Mouse (Mus musculus): ENCODE measurements at regions not wholly inside any gene's neighbourhood (a gene's known extent, or its start where the extent isn't known, plus 50 kb on each side); places are given as distances from the start of the nearest gene placed in this dataset.
A peak's percentile ranks its signal among the peaks of the same experiment; 100 is the strongest.

- H3K36me3 ChIP-seq (ENCODE audit: insufficient read depth, low read length) = no peaks in the 10 kb centered on the region
- ATAC-seq (no peak), DNase-seq (ENCODE audit: low spot score) (no peak)
- no peaks in the 10 kb centered on the region for H3K4me1 ChIP-seq (ENCODE audit: insufficient read depth, low read length)
- no peak overlapping the region for H3K4me3 ChIP-seq (ENCODE audit: low read length)
- 65% methylated on average over 4 of the region's 4 CpGs for WGBS
- no peak for TF ChIP-seq CTCF (IDR thresholded peaks at IDR 0.05; ENCODE audit: low read depth)
- no peak overlapping the region for H3K27ac ChIP-seq
- no peak overlapping the region for H3K9ac ChIP-seq (replicated peaks; ENCODE audit: low read length)
- H3K27me3 ChIP-seq (ENCODE audit: insufficient read depth, low read length) = no peaks in the 10 kb centered on the region
- no peaks in the 10 kb centered on the region for H3K9me3 ChIP-seq (ENCODE audit: low read length)
- no peak overlapping the region for H3K4me2 ChIP-seq (ENCODE audit: low read depth, low read length)
These were observed 91.5 kb upstream of the Plxnc1 start for GRCm38 (mm10) chr10:95036043-95036697.

GRCm38 (mm10) chr10:95035371-95035770 lies 90.7 kb upstream of the Plxnc1 start:
- DNase-seq (ENCODE audit: low spot score) (peak; percentile 69), ATAC-seq (0 out of 2 replicates have a peak, but pooled peaks have one; percentile 29)
- Histone ChIP-seq H3K27me3 (ENCODE audit: insufficient read depth, low read length) (no peaks in the 10 kb centered on the region), H3K4me2 (ENCODE audit: low read depth, low read length) (no peak overlapping the region), H3K9me3 (ENCODE audit: low read length) (no peaks in the 10 kb centered on the region), H3K36me3 (ENCODE audit: insufficient read depth, low read length) (no peaks in the 10 kb centered on the region), H3K9ac (replicated peaks; ENCODE audit: low read length) (no peak overlapping the region), H3K4me3 (ENCODE audit: low read length) (no peak overlapping the region), H3K27ac (no peak overlapping the region), H3K4me1 (ENCODE audit: insufficient read depth, low read length) (no peaks in the 10 kb centered on the region)
- no peak for TF ChIP-seq CTCF (IDR thresholded peaks at IDR 0.05; ENCODE audit: low read depth)
- 24% methylated on average over 3 of the region's 3 CpGs for WGBS

GRCm38 (mm10) chr10:95034566-95034965 lies 89.9 kb upstream of the Plxnc1 start:
- 73% methylated on average over 5 of the region's 5 CpGs for WGBS
- H3K4me3 ChIP-seq (ENCODE audit: low read length) = no peak overlapping the region

GRCm38 (mm10) chr10:95032760-95033716 lies 88.4 kb upstream of the Plxnc1 start:
- DNase-seq (ENCODE audit: low spot score) (peak; percentile 75), ATAC-seq (peak; percentile 67; the same call in 1 of the 2 replicates)
- Histone ChIP-seq H3K4me1 (ENCODE audit: insufficient read depth, low read length) (no peaks in the 10 kb centered on the region), H3K4me3 (ENCODE audit: low read length) (no peak overlapping the region), H3K9me3 (ENCODE audit: low read length) (no peaks in the 10 kb centered on the region), H3K27ac (0 out of 2 replicates have a peak overlapping the region, but pooled peaks have one; percentile 48), H3K36me3 (ENCODE audit: insufficient read depth, low read length) (no peaks in the 10 kb centered on the region), H3K9ac (replicated peaks; ENCODE audit: low read length) (no peak overlapping the region), H3K4me2 (ENCODE audit: low read depth, low read length) (no peak overlapping the region), H3K27me3 (ENCODE audit: insufficient read depth, low read length) (no peaks in the 10 kb centered on the region)
- no peak for TF ChIP-seq CTCF (IDR thresholded peaks at IDR 0.05; ENCODE audit: low read depth)
- 54% methylated on average over 14 of the region's 14 CpGs for WGBS

More at GRCm38 (mm10) chr10:95034566-95034965, 89.9 kb upstream of the Plxnc1 start:
- no peak overlapping the region for H3K9ac ChIP-seq (replicated peaks; ENCODE audit: low read length)
- H3K4me1 ChIP-seq (ENCODE audit: insufficient read depth, low read length) = no peaks in the 10 kb centered on the region
- ATAC-seq = no peak
- no peak overlapping the region for H3K27ac ChIP-seq
- DNase-seq (ENCODE audit: low spot score) = no peak
- no peak for TF ChIP-seq CTCF (IDR thresholded peaks at IDR 0.05; ENCODE audit: low read depth)
- H3K9me3 ChIP-seq (ENCODE audit: low read length) = no peaks in the 10 kb centered on the region
- H3K36me3 ChIP-seq (ENCODE audit: insufficient read depth, low read length) = no peaks in the 10 kb centered on the region
- no peaks in the 10 kb centered on the region for H3K27me3 ChIP-seq (ENCODE audit: insufficient read depth, low read length)
- H3K4me2 ChIP-seq (ENCODE audit: low read depth, low read length) = no peak overlapping the region

GRCm38 (mm10) chr10:95031371-95031770 lies 86.7 kb upstream of the Plxnc1 start:
- no peak overlapping the region for H3K27ac ChIP-seq
- H3K4me3 ChIP-seq (ENCODE audit: low read length) = no peak overlapping the region
- H3K4me2 ChIP-seq (ENCODE audit: low read depth, low read length) = no peak overlapping the region
- H3K9me3 ChIP-seq (ENCODE audit: low read length) = no peaks in the 10 kb centered on the region
- H3K27me3 ChIP-seq (ENCODE audit: insufficient read depth, low read length) = no peaks in the 10 kb centered on the region
- WGBS = 97% methylated on average over 2 of the region's 2 CpGs
- no peak for TF ChIP-seq CTCF (IDR thresholded peaks at IDR 0.05; ENCODE audit: low read depth)
- H3K9ac ChIP-seq (replicated peaks; ENCODE audit: low read length) = no peak overlapping the region
- H3K36me3 ChIP-seq (ENCODE audit: insufficient read depth, low read length) = no peaks in the 10 kb centered on the region
- no peaks in the 10 kb centered on the region for H3K4me1 ChIP-seq (ENCODE audit: insufficient read depth, low read length)
- ATAC-seq = no peak
- no peak for DNase-seq (ENCODE audit: low spot score)

- Histone ChIP-seq H3K4me2 (ENCODE audit: low read depth, low read length) (no peak overlapping the region), H3K27ac (no peak overlapping the region), H3K4me3 (ENCODE audit: low read length) (no peak overlapping the region), H3K27me3 (ENCODE audit: insufficient read depth, low read length) (no peaks in the 10 kb centered on the region), H3K36me3 (ENCODE audit: insufficient read depth, low read length) (no peaks in the 10 kb centered on the region), H3K9me3 (ENCODE audit: low read length) (no peaks in the 10 kb centered on the region), H3K4me1 (ENCODE audit: insufficient read depth, low read length) (no peaks in the 10 kb centered on the region), H3K9ac (replicated peaks; ENCODE audit: low read length) (no peak overlapping the region)
- WGBS = 84% methylated on average over 5 of the region's 5 CpGs
- ATAC-seq = no peak
- no peak for DNase-seq (ENCODE audit: low spot score)
- no peak for TF ChIP-seq CTCF (IDR thresholded peaks at IDR 0.05; ENCODE audit: low read depth)
These were observed 86.2 kb upstream of the Plxnc1 start for GRCm38 (mm10) chr10:95030801-95031200.

Data from hindbrain, postnatal 0 days (tissue).